Mouse (Mus musculus) neural tube, embryonic 15.5 days (tissue): Measurements from ENCODE around the gene Med12l. TPM values are rescaled to one million over a fixed set of nuclear protein-coding genes. Genes with fewer than 3 reads are reported as not detected.

Experiments
- ATAC-seq: fragments of 200-750 bp; cut with Nextera tagmentation; 2 replicates; pipeline ENCODE4 v1.8.0; 2017; ENCODE audit warnings: mild to moderate bottlenecking, moderate TSS enrichment, moderate library complexity; ENCODE audit not compliant: low FRiP score
- H3K27ac ChIP-seq: fragments of 300-500 bp; sonication (generic); replicated peaks from 2 replicates; pipeline ENCODE4 v1.5.1; 2015; ENCODE audit warnings: mild to moderate bottlenecking, inconsistent platforms
- H3K27me3 ChIP-seq: fragments of 300-500 bp; sonication (generic); replicated peaks from 2 replicates; pipeline ENCODE4 v1.6.1; 2015; ENCODE audit warnings: inconsistent platforms
- H3K36me3 ChIP-seq: fragments of 300-500 bp; sonication (generic); 2 replicates; pipeline ENCODE4 v1.6.1; 2015; ENCODE audit warnings: inconsistent platforms
- H3K4me1 ChIP-seq: fragments of 300-500 bp; sonication (generic); 2 replicates; pipeline ENCODE4 v1.6.1; 2015; ENCODE audit warnings: inconsistent platforms
- H3K4me2 ChIP-seq: fragments of 300-500 bp; sonication (generic); 2 replicates; pipeline ENCODE4 v1.6.1; 2015; ENCODE audit warnings: inconsistent platforms, mild to moderate bottlenecking, moderate library complexity
- H3K4me3 ChIP-seq: fragments of 300-500 bp; sonication (generic); replicated peaks from 2 replicates; pipeline ENCODE4 v1.5.1; 2015; ENCODE audit warnings: mild to moderate bottlenecking, inconsistent platforms
- H3K9ac ChIP-seq: fragments of 300-500 bp; sonication (generic); replicated peaks from 2 replicates; pipeline ENCODE4 v1.6.1; 2015; ENCODE audit warnings: mild to moderate bottlenecking, inconsistent platforms
- H3K9me3 ChIP-seq: fragments of 300-500 bp; sonication (generic); replicated peaks from 2 replicates; pipeline ENCODE4 v1.6.1; 2016; ENCODE audit warnings: inconsistent platforms
- WGBS: fragments of 180-500 bp; shearing (Covaris S2); methylation state at CpG from one replicate; pipeline ENCODE4 v1.1.7; 2015; ENCODE audit warnings: mixed read lengths; 5-methylcytosine and 5-hydroxymethylcytosine counted together
- polyA plus RNA-seq: library from polyadenylated mRNA; unstranded; fragments of >200 nt; fragmentation: Nextera tagmentation; extraction: Ambion mirVana; gene quantifications from 2 replicates; pipeline ENCODE4 v1.2.1, GENCODE M21; 2015

Gene Med12l
- polyA plus RNA-seq, 1 experiment from 2014 or later, result 4.8 TPM

GRCm38 (mm10) chr3:58992122-58992521 is 13.5 kb upstream of the Med12l start:
- Histone ChIP-seq H3K27ac (no peak overlapping the region), H3K4me3 (no peak overlapping the region), H3K4me2 (no peak overlapping the region), H3K27me3 (no peaks in the 10 kb centered on the region), H3K36me3 (no peaks in the 10 kb centered on the region), H3K4me1 (no peaks in the 10 kb centered on the region; the same call in 1 of the 2 replicates), H3K9me3 (no peaks in the 10 kb centered on the region), H3K9ac (no peak overlapping the region)
- ATAC-seq, result no peak

- no peaks in the 10 kb centered on the region for H3K9me3 ChIP-seq
- no peaks in the 10 kb centered on the region for H3K27me3 ChIP-seq
- H3K4me3 ChIP-seq, result no peak overlapping the region
Measured at GRCm38 (mm10) chr3:58993619-58994018, 12.0 kb upstream of the Med12l start.

GRCm38 (mm10) chr3:59003756-59004155 is 1.9 kb upstream of the Med12l start:
- Histone ChIP-seq H3K4me2 (no peak overlapping the region), H3K4me3 (no peak overlapping the region), H3K4me1 (peaks cover 15% of the 10 kb centered on the region), H3K36me3 (no peaks in the 10 kb centered on the region), H3K9ac (no peak overlapping the region), H3K27ac (no peak overlapping the region), H3K9me3 (no peaks in the 10 kb centered on the region), H3K27me3 (no peaks in the 10 kb centered on the region)
- no peak for ATAC-seq
- 85% methylated on average over 5 of the region's 5 CpGs for WGBS

More at GRCm38 (mm10) chr3:58993619-58994018, 12.0 kb upstream of the Med12l start:
- Histone ChIP-seq H3K4me2 (no peak overlapping the region), H3K9ac (no peak overlapping the region), H3K4me1 (no peaks in the 10 kb centered on the region; the same call in 1 of the 2 replicates), H3K36me3 (no peaks in the 10 kb centered on the region), H3K27ac (no peak overlapping the region)
- WGBS, result 87% methylated on average over 3 of the region's 3 CpGs
- no peak for ATAC-seq

- peak overlapping the region; percentile 74 for H3K9ac ChIP-seq
- ATAC-seq, result peak; percentile 77
- peak overlapping the region; percentile 93 for H3K4me2 ChIP-seq
- H3K27ac ChIP-seq, result peak overlapping the region; percentile 95
- H3K4me3 ChIP-seq, result peak overlapping the region; percentile 88
- WGBS, result under 1% methylated on average over 50 of the region's 83 CpGs
- H3K36me3 ChIP-seq, result no peaks in the 10 kb centered on the region
- H3K4me1 ChIP-seq, result peaks cover 15% of the 10 kb centered on the region
- H3K27me3 ChIP-seq, result no peaks in the 10 kb centered on the region
- H3K9me3 ChIP-seq, result no peaks in the 10 kb centered on the region
Measured at GRCm38 (mm10) chr3:59005996-59006730, 538 bp downstream of the Med12l start.

- WGBS, result 1% methylated on average over 76 of the region's 77 CpGs
Measured at GRCm38 (mm10) chr3:59006731-59007441, 1.3 kb downstream of the Med12l start.

GRCm38 (mm10) chr3:59010276-59010675 is 4.7 kb downstream of the Med12l start:
- 90% methylated on average over 3 of the region's 3 CpGs for WGBS
- Histone ChIP-seq H3K27ac (no peak overlapping the region), H3K9ac (no peak overlapping the region), H3K4me3 (no peak overlapping the region), H3K4me1 (peaks cover 7% of the 10 kb centered on the region), H3K36me3 (no peaks in the 10 kb centered on the region), H3K27me3 (no peaks in the 10 kb centered on the region), H3K4me2 (no peak overlapping the region), H3K9me3 (no peaks in the 10 kb centered on the region)
- no peak for ATAC-seq

More at GRCm38 (mm10) chr3:59006731-59007441, 1.3 kb downstream of the Med12l start:
- H3K4me1 ChIP-seq, result peaks cover 15% of the 10 kb centered on the region
- peak overlapping the region; percentile 88 for H3K4me3 ChIP-seq
- peak; percentile 90 for ATAC-seq
- H3K9ac ChIP-seq, result peak overlapping the region; percentile 74
- H3K9me3 ChIP-seq, result no peaks in the 10 kb centered on the region
- H3K27ac ChIP-seq, result peak overlapping the region; percentile 95
- H3K27me3 ChIP-seq, result no peaks in the 10 kb centered on the region
- no peaks in the 10 kb centered on the region for H3K36me3 ChIP-seq
- peak overlapping the region; percentile 93 for H3K4me2 ChIP-seq

GRCm38 (mm10) chr3:59015698-59016412 is 10.2 kb downstream of the Med12l start:
- no peak overlapping the region for H3K4me3 ChIP-seq
- H3K4me1 ChIP-seq, result 0 out of 2 replicates have a peak, but pooled peaks cover 6% of the 10 kb centered on the region
- no peak overlapping the region for H3K27ac ChIP-seq
- no peak overlapping the region for H3K4me2 ChIP-seq
- H3K36me3 ChIP-seq, result no peaks in the 10 kb centered on the region
- H3K27me3 ChIP-seq, result no peaks in the 10 kb centered on the region
- 70% methylated on average over 4 of the region's 4 CpGs for WGBS
- no peak overlapping the region for H3K9ac ChIP-seq
- ATAC-seq, result no peak
- no peaks in the 10 kb centered on the region for H3K9me3 ChIP-seq

- WGBS, result 50% methylated on average over 9 of the region's 9 CpGs
- Histone ChIP-seq H3K9me3 (no peaks in the 10 kb centered on the region), H3K9ac (no peak overlapping the region), H3K27me3 (no peaks in the 10 kb centered on the region), H3K4me3 (no peak overlapping the region), H3K4me1 (peaks cover 12% of the 10 kb centered on the region; the same call in 1 of the 2 replicates), H3K36me3 (no peaks in the 10 kb centered on the region), H3K4me2 (no peak overlapping the region), H3K27ac (no peak overlapping the region)
- no peak for ATAC-seq
Measured at GRCm38 (mm10) chr3:59016501-59016900, 10.9 kb downstream of the Med12l start.

- 54% methylated on average over 8 of the region's 8 CpGs for WGBS
- ATAC-seq, result 0 out of 2 replicates have a peak, but pooled peaks have one; percentile 23
Measured at GRCm38 (mm10) chr3:59021236-59021635, 15.6 kb downstream of the Med12l start.

GRCm38 (mm10) chr3:59022251-59022650 is 16.6 kb downstream of the Med12l start:
- peaks cover 7% of the 10 kb centered on the region; the same call in 1 of the 2 replicates for H3K4me1 ChIP-seq
- H3K4me3 ChIP-seq, result no peak overlapping the region
- no peak overlapping the region for H3K4me2 ChIP-seq
- H3K27ac ChIP-seq, result no peak overlapping the region
- no peaks in the 10 kb centered on the region for H3K36me3 ChIP-seq
- H3K27me3 ChIP-seq, result no peaks in the 10 kb centered on the region
- WGBS, result 84% methylated on average over 2 of the region's 2 CpGs
- no peak overlapping the region for H3K9ac ChIP-seq
- H3K9me3 ChIP-seq, result no peaks in the 10 kb centered on the region
- ATAC-seq, result no peak

More at GRCm38 (mm10) chr3:59021236-59021635, 15.6 kb downstream of the Med12l start:
- Histone ChIP-seq H3K27ac (no peak overlapping the region), H3K4me1 (peaks cover 13% of the 10 kb centered on the region; the same call in 1 of the 2 replicates), H3K27me3 (no peaks in the 10 kb centered on the region), H3K4me3 (no peak overlapping the region), H3K9ac (no peak overlapping the region), H3K9me3 (no peaks in the 10 kb centered on the region), H3K4me2 (no peak overlapping the region), H3K36me3 (no peaks in the 10 kb centered on the region)

GRCm38 (mm10) chr3:59022971-59023370 is 17.3 kb downstream of the Med12l start:
- Histone ChIP-seq H3K36me3 (no peaks in the 10 kb centered on the region), H3K9ac (no peak overlapping the region), H3K4me2 (no peak overlapping the region), H3K4me1 (peaks cover 7% of the 10 kb centered on the region; the same call in 1 of the 2 replicates), H3K27ac (no peak overlapping the region), H3K9me3 (no peaks in the 10 kb centered on the region), H3K27me3 (no peaks in the 10 kb centered on the region), H3K4me3 (no peak overlapping the region)
- ATAC-seq, result no peak
- WGBS, result 95% methylated on average over 14 of the region's 14 CpGs
